Mouse (Mus musculus) heart, postnatal 4 days (tissue): ENCODE measurements around the gene Nfe2l1. TPM values are rescaled to one million over a fixed set of nuclear protein-coding genes. Genes with fewer than 3 reads are reported as not detected.

ENCODE experiments used
- DNase-seq: peaks from one replicate; pipeline ENCODE4 v3.0.0; 2021
- microRNA-seq, 2 experiments: library from miRNA; unstranded; fragments of <30 nt; microRNA quantifications; one replicate each; pipeline ENCODE4 v1.2.0; 2021 to 2022
- total RNA-seq, 2 experiments: library from RNA; stranded (reverse); gene quantifications; 2 replicates each; pipeline ENCODE4 v1.2.3; 2021

Gene Nfe2l1
- total RNA-seq, 2 experiments from 2014 or later = 200 to 203 TPM

- peak; percentile 100 for DNase-seq
Observed at GRCm38 (mm10) chr11:96776968-96777962, 52.5 kb downstream of the Nfe2l1 start, which contains the start of gene Snx11. TSS of gene Snx11 (minus strand) at chr11:96777559.

- no peak for DNase-seq
Observed at GRCm38 (mm10) chr11:96776068-96776467, 53.7 kb downstream of the Nfe2l1 start.

GRCm38 (mm10) chr11:96775665-96776064 lies 54.1 kb downstream of the Nfe2l1 start:
- DNase-seq = no peak

GRCm38 (mm10) chr11:96775063-96775462 lies 54.7 kb downstream of the Nfe2l1 start:
- DNase-seq = no peak

GRCm38 (mm10) chr11:96774536-96774935 lies 55.2 kb downstream of the Nfe2l1 start:
- DNase-seq = no peak

- DNase-seq = no peak
Observed at GRCm38 (mm10) chr11:96772413-96772812, 57.4 kb downstream of the Nfe2l1 start.

- DNase-seq = no peak
Observed at GRCm38 (mm10) chr11:96771274-96771975, 58.3 kb downstream of the Nfe2l1 start.

- no peak for DNase-seq
Observed at GRCm38 (mm10) chr11:96768240-96768639, 61.5 kb downstream of the Nfe2l1 start.

Small RNA genes within 50 kb of the gene (microRNA-seq; reads per million reads assigned to microRNA genes)
- gene Mir152 = 336 to 770 reads per million in 2 experiments

Other genes with a start within 250 kb of the Nfe2l1 start
- gene Snx11, start 52.4 kb downstream of the Nfe2l1 start, total RNA-seq = 10 to 100 TPM; 15.5 to 18.2 TPM
- 10 to 100 TPM; 69.6 to 72.0 TPM for gene Cbx1, start 40.8 kb downstream of the Nfe2l1 start, total RNA-seq
- 10 to 100 TPM; 51.2 to 52.7 TPM for gene Copz2, start 19.9 kb upstream of the Nfe2l1 start, total RNA-seq
- gene Cdk5rap3, start 86.5 kb upstream of the Nfe2l1 start, total RNA-seq = 10 to 100 TPM; 34.6 to 35.6 TPM
- gene Prr15l, start 98.1 kb upstream of the Nfe2l1 start, total RNA-seq = under 1 TPM; 0.32 to 0.36 TPM
- 10 to 100 TPM; 10.6 to 16.7 TPM for gene Pnpo, start 114.0 kb upstream of the Nfe2l1 start, total RNA-seq
- 10 to 100 TPM; 18.8 to 19.3 TPM for gene Sp2, start 153.0 kb upstream of the Nfe2l1 start, total RNA-seq
- gene Sp6, start 183.4 kb upstream of the Nfe2l1 start, total RNA-seq = not detected
- 10 to 100 TPM; 12.1 to 15.3 TPM for gene Scrn2, start 200.0 kb upstream of the Nfe2l1 start, total RNA-seq
- under 1 TPM in 1 of 2 experiments, not detected in 1; 0.38 TPM for gene Lrrc46, start 211.4 kb upstream of the Nfe2l1 start, total RNA-seq
- 10 to 100 TPM; 80.2 to 81.0 TPM for gene Mrpl10, start 211.6 kb upstream of the Nfe2l1 start, total RNA-seq
- gene Osbpl7, start 220.7 kb upstream of the Nfe2l1 start, total RNA-seq = 1 to 10 TPM; 5.6 to 7.5 TPM